Mouse (Mus musculus) midbrain, embryonic 12.5 days (tissue): ENCODE measurements around the gene Prss36. TPM values are rescaled to one million over a fixed set of nuclear protein-coding genes. Genes with fewer than 3 reads are reported as not detected.
A peak's percentile ranks its signal among the peaks of the same experiment; 100 is the strongest.
"Not testable (repeated sequence)": the region's sequence is repeated elsewhere in the genome, so short reads cannot be mapped to it uniquely, and the experiment has no call there.

Experiments used
- ATAC-seq: fragments of 200-750 bp; cut with Nextera tagmentation; 2 replicates; pipeline ENCODE4 v1.8.0; 2017; ENCODE audit warnings: low read depth, moderate TSS enrichment, moderate library complexity; ENCODE audit not compliant: low FRiP score
- H3K27ac ChIP-seq: fragments of 300-500 bp; sonication (generic); replicated peaks from 2 replicates; pipeline ENCODE4 v1.5.1; 2016; ENCODE audit warnings: mild to moderate bottlenecking
- H3K27me3 ChIP-seq: fragments of 300-500 bp; sonication (generic); 2 replicates; pipeline ENCODE4 v1.6.1; 2016; ENCODE audit warnings: mild to moderate bottlenecking
- H3K36me3 ChIP-seq: fragments of 300-500 bp; sonication (generic); 2 replicates; pipeline ENCODE4 v1.6.1; 2016
- H3K4me1 ChIP-seq: fragments of 300-500 bp; sonication (generic); 2 replicates; pipeline ENCODE4 v1.6.1; 2016
- H3K4me2 ChIP-seq: fragments of 300-500 bp; sonication (generic); replicated peaks from 2 replicates; pipeline ENCODE4 v1.6.1; 2016; ENCODE audit warnings: mild to moderate bottlenecking, moderate library complexity
- H3K4me3 ChIP-seq: fragments of 300-500 bp; sonication (generic); 2 replicates; pipeline ENCODE4 v1.5.1; 2016; ENCODE audit warnings: mild to moderate bottlenecking
- H3K9ac ChIP-seq: fragments of 300-500 bp; sonication (generic); replicated peaks from 2 replicates; pipeline ENCODE4 v1.6.1; 2016; ENCODE audit warnings: mild to moderate bottlenecking, moderate library complexity
- H3K9me3 ChIP-seq: fragments of 300-500 bp; sonication (generic); 2 replicates; pipeline ENCODE4 v1.6.1; 2016; ENCODE audit warnings: mild to moderate bottlenecking
- WGBS: fragments of 180-500 bp; shearing (Covaris S2); methylation state at CpG from one replicate; pipeline ENCODE4 v1.1.7; 2016; 5-methylcytosine and 5-hydroxymethylcytosine counted together
- polyA plus RNA-seq: library from polyadenylated mRNA; unstranded; fragments of >200 nt; fragmentation: Nextera tagmentation; extraction: Ambion mirVana; gene quantifications from 2 replicates; pipeline ENCODE4 v1.2.1, GENCODE M21; 2016

Gene Prss36
- polyA plus RNA-seq, 1 experiment from 2014 or later, result 10.4 TPM

- ATAC-seq, result peak; percentile 93
- no peaks in the 10 kb centered on the region for H3K27me3 ChIP-seq
- WGBS, result under 1% methylated on average over 89 of the region's 92 CpGs
These were observed 20.7 kb upstream of the Prss36 start, which contains the start of gene Fus for GRCm38 (mm10) chr7:127967004-127967921. Gene Fus (plus strand): TSS chr7:127967457.

GRCm38 (mm10) chr7:127966371-127966918, 19.9 kb upstream of the Prss36 start:
- Histone ChIP-seq H3K9ac (peak overlapping the region; percentile 98), H3K27ac (peak overlapping the region; percentile 95), H3K9me3 (no peaks in the 10 kb centered on the region), H3K4me2 (peak overlapping the region; percentile 68), H3K27me3 (no peaks in the 10 kb centered on the region), H3K36me3 (peaks cover 21% of the 10 kb centered on the region), H3K4me3 (peak overlapping the region; percentile 89), H3K4me1 (peaks cover 23% of the 10 kb centered on the region)
- no peak; the same call in 1 of the 2 replicates for ATAC-seq
- 13% methylated on average over 10 of the region's 10 CpGs for WGBS

More at GRCm38 (mm10) chr7:127967004-127967921, 20.7 kb upstream of the Prss36 start, which contains the start of gene Fus:
- H3K4me1 ChIP-seq, result peaks cover 23% of the 10 kb centered on the region
- H3K27ac ChIP-seq, result peak within 1 kb of the TSS; percentile 95
- H3K36me3 ChIP-seq, result peaks cover 29% of the 10 kb centered on the region
- peak within 1 kb of the TSS; percentile 89 for H3K4me3 ChIP-seq
- peak within 1 kb of the TSS; percentile 91 for H3K4me2 ChIP-seq
- no peaks in the 10 kb centered on the region for H3K9me3 ChIP-seq
- H3K9ac ChIP-seq, result peak within 1 kb of the TSS; percentile 98

GRCm38 (mm10) chr7:127959364-127959763, 12.8 kb upstream of the Prss36 start:
- no peak overlapping the region for H3K27ac ChIP-seq
- no peaks in the 10 kb centered on the region for H3K4me1 ChIP-seq
- no peak overlapping the region for H3K9ac ChIP-seq
- WGBS, result 75% methylated on average over 5 of the region's 5 CpGs
- no peak for ATAC-seq
- H3K4me3 ChIP-seq, result no peak overlapping the region
- H3K36me3 ChIP-seq, result no peaks in the 10 kb centered on the region
- no peaks in the 10 kb centered on the region for H3K27me3 ChIP-seq
- H3K9me3 ChIP-seq, result no peaks in the 10 kb centered on the region
- H3K4me2 ChIP-seq, result no peak overlapping the region

GRCm38 (mm10) chr7:127952864-127953581, 6.5 kb upstream of the Prss36 start:
- Histone ChIP-seq H3K9ac (no peak overlapping the region), H3K27me3 (no peaks in the 10 kb centered on the region)

GRCm38 (mm10) chr7:127944614-127945013, 1.9 kb downstream of the Prss36 start:
- H3K27ac ChIP-seq, result no peak overlapping the region
- H3K27me3 ChIP-seq, result peaks cover 36% of the 10 kb centered on the region
- H3K9me3 ChIP-seq, result no peaks in the 10 kb centered on the region
- H3K4me3 ChIP-seq, result no peak overlapping the region
- no peaks in the 10 kb centered on the region for H3K36me3 ChIP-seq
- no peak overlapping the region for H3K4me2 ChIP-seq
- H3K9ac ChIP-seq, result no peak overlapping the region
- H3K4me1 ChIP-seq, result no peaks in the 10 kb centered on the region
- WGBS, result 17% methylated on average over 23 of the region's 23 CpGs
- no peak for ATAC-seq

More at GRCm38 (mm10) chr7:127952864-127953581, 6.5 kb upstream of the Prss36 start:
- H3K4me1 ChIP-seq, result no peaks in the 10 kb centered on the region
- H3K4me2 ChIP-seq, result no peak overlapping the region
- no peak for ATAC-seq
- no peak overlapping the region for H3K27ac ChIP-seq
- no peaks in the 10 kb centered on the region for H3K9me3 ChIP-seq
- no peak overlapping the region for H3K4me3 ChIP-seq
- no peaks in the 10 kb centered on the region for H3K36me3 ChIP-seq
- WGBS, result 49% methylated on average over 13 of the region's 13 CpGs

GRCm38 (mm10) chr7:127942097-127942496, 4.4 kb downstream of the Prss36 start:
- not testable (repeated sequence) for H3K4me3 ChIP-seq, H3K9me3 ChIP-seq, H3K4me2 ChIP-seq, ATAC-seq, H3K36me3 ChIP-seq, H3K27ac ChIP-seq, H3K4me1 ChIP-seq, H3K9ac ChIP-seq
- H3K27me3 ChIP-seq, result peaks cover 36% of the 10 kb centered on the region
- WGBS, result 55% methylated on average over 2 of the region's 2 CpGs

- H3K9ac ChIP-seq, result peak overlapping the region; percentile 71
- 57% methylated on average over 18 of the region's 18 CpGs for WGBS
- 0 out of 2 replicates have a peak, but pooled peaks have one; percentile 10 for ATAC-seq
These were observed 10.2 kb downstream of the Prss36 start for GRCm38 (mm10) chr7:127936216-127936884.

GRCm38 (mm10) chr7:127935748-127936159, 10.8 kb downstream of the Prss36 start:
- Histone ChIP-seq H3K27me3 (peaks cover 10% of the 10 kb centered on the region; the same call in 1 of the 2 replicates), H3K36me3 (no peaks in the 10 kb centered on the region), H3K27ac (peak overlapping the region; percentile 7; the same call in 1 of the 2 replicates), H3K4me2 (peak overlapping the region; percentile 88), H3K9me3 (no peaks in the 10 kb centered on the region), H3K4me3 (peak overlapping the region; percentile 56), H3K4me1 (peaks cover 17% of the 10 kb centered on the region), H3K9ac (peak overlapping the region; percentile 71)
- under 1% methylated on average over 36 of the region's 38 CpGs for WGBS
- peak; percentile 42 for ATAC-seq

More at GRCm38 (mm10) chr7:127936216-127936884, 10.2 kb downstream of the Prss36 start:
- Histone ChIP-seq H3K36me3 (no peaks in the 10 kb centered on the region), H3K27ac (no peak overlapping the region), H3K27me3 (peaks cover 7% of the 10 kb centered on the region; the same call in 1 of the 2 replicates), H3K4me2 (peak overlapping the region; percentile 88), H3K4me3 (peak overlapping the region; percentile 56), H3K4me1 (peaks cover 17% of the 10 kb centered on the region), H3K9me3 (no peaks in the 10 kb centered on the region)

GRCm38 (mm10) chr7:127935028-127935722, 11.3 kb downstream of the Prss36 start:
- Histone ChIP-seq H3K9me3 (no peaks in the 10 kb centered on the region), H3K9ac (peak overlapping the region; percentile 71), H3K4me2 (peak overlapping the region; percentile 88), H3K4me3 (peak overlapping the region; percentile 56), H3K4me1 (peaks cover 18% of the 10 kb centered on the region), H3K36me3 (no peaks in the 10 kb centered on the region), H3K27ac (peak overlapping the region; percentile 43), H3K27me3 (peaks cover 13% of the 10 kb centered on the region)
- ATAC-seq, result peak; percentile 94
- 6% methylated on average over 31 of the region's 32 CpGs for WGBS

GRCm38 (mm10) chr7:127934075-127934474, 12.4 kb downstream of the Prss36 start:
- H3K9ac ChIP-seq, result no peak overlapping the region
- H3K27ac ChIP-seq, result no peak overlapping the region
- no peak overlapping the region for H3K4me2 ChIP-seq
- H3K4me3 ChIP-seq, result no peak overlapping the region
- WGBS, result 92% methylated on average over 5 of the region's 5 CpGs
- H3K27me3 ChIP-seq, result peaks cover 24% of the 10 kb centered on the region
- ATAC-seq, result no peak
- no peaks in the 10 kb centered on the region for H3K36me3 ChIP-seq
- no peaks in the 10 kb centered on the region for H3K9me3 ChIP-seq
- peaks cover 22% of the 10 kb centered on the region for H3K4me1 ChIP-seq
